Comparison of ENCODE assay signal across 8 mouse cellular contexts in genomic region chr10:107271321-107272130, GRCm38 (mm10). TPM values are rescaled to one million over a fixed set of nuclear protein-coding genes. Genes with fewer than 3 reads are reported as not detected.
A peak's percentile ranks its signal among the peaks of the same experiment; 100 is the strongest.
DNase-seq lines count a peak whose midpoint lies in the region; ATAC-seq and TF ChIP-seq lines count a peak whose summit lies in the region.

Gene Lin7a (plus strand): TSS chr10:107271686.

- peaks cover 4% of the 10 kb centered on the region; the same call in 1 of the 2 replicates for H3K79me2 ChIP-seq in liver, adult 2 months (ENCODE audit: control insufficient read depth, insufficient read depth, low read length)

- H3K9ac ChIP-seq in forebrain, embryonic 16.5 days (replicated peaks; ENCODE audit: low read depth, low read length), result peak within 1 kb of the TSS; percentile 84
- H3K9ac ChIP-seq in kidney, embryonic 14.5 days (ENCODE audit: low read depth, low read length), result peak within 1 kb of the TSS; percentile 58
- H3K9ac ChIP-seq in liver, adult 2 months (ENCODE audit: low read depth, low read length), result peak within 1 kb of the TSS; percentile 95

- no peaks in the 10 kb centered on the region for H3K4me1 ChIP-seq in erythroblast, embryonic 14.5 days (ENCODE audit: control insufficient read depth)
- peaks cover 7% of the 10 kb centered on the region for H3K4me1 ChIP-seq in forebrain, embryonic 16.5 days (replicated peaks; ENCODE audit: control insufficient read depth, insufficient read depth, low read length)
- H3K4me1 ChIP-seq in kidney, embryonic 14.5 days (ENCODE audit: control insufficient read depth, insufficient read depth, low read length), result 0 out of 2 replicates have a peak, but pooled peaks cover 3% of the 10 kb centered on the region
- peaks cover 8% of the 10 kb centered on the region for H3K4me1 ChIP-seq in liver, adult 2 months (ENCODE audit: control insufficient read depth, insufficient read depth, low read length)

- H3K27ac ChIP-seq in forebrain, embryonic 16.5 days (ENCODE audit: low read length), result peak within 1 kb of the TSS; percentile 16; the same call in 1 of the 2 replicates
- no peak within 1 kb of the TSS; the same call in 1 of the 2 replicates for H3K27ac ChIP-seq in kidney, embryonic 14.5 days (ENCODE audit: low read depth, low read length)
- peak within 1 kb of the TSS; percentile 88 for H3K27ac ChIP-seq in liver, adult 2 months (replicated peaks; ENCODE audit: insufficient read depth, low read depth, low read length)

- H3K36me3 ChIP-seq in erythroblast, embryonic 14.5 days (ENCODE audit: control insufficient read depth), result no peaks in the 10 kb centered on the region
- H3K36me3 ChIP-seq in forebrain, embryonic 16.5 days (ENCODE audit: control insufficient read depth, insufficient read depth), result no peaks in the 10 kb centered on the region
- no peaks in the 10 kb centered on the region for H3K36me3 ChIP-seq in kidney, embryonic 14.5 days (ENCODE audit: control insufficient read depth, insufficient read depth, low read length)
- no peaks in the 10 kb centered on the region for H3K36me3 ChIP-seq in liver, adult 2 months (ENCODE audit: control insufficient read depth, insufficient read depth, low read length)

- peak; percentile 12 for DNase-seq in adrenal gland, postnatal 14 days
- DNase-seq in liver, adult 2 months (ENCODE audit: extremely low read depth, low read depth, low spot score), result peak; percentile 45
- DNase-seq in right cerebral cortex, adult 18-20 months, result peak; percentile 49
- no peak for DNase-seq in spleen, postnatal 4 days (ENCODE audit: low spot score in 2 of 2)

- WGBS in forebrain, embryonic 16.5 days, result 1% methylated on average over 36 of the region's 38 CpGs
- 3% methylated on average over 38 of the region's 38 CpGs for WGBS in kidney, embryonic 14.5 days
- WGBS in liver, adult 2 months, result 2% methylated on average over 38 of the region's 38 CpGs

- ATAC-seq in erythroblast, adult 5-6 weeks (replicated peaks; ENCODE audit: low FRiP score, poor library complexity, severe bottlenecking), result no peak
- ATAC-seq in forebrain, embryonic 16.5 days, result peak; percentile 72
- peak; percentile 77 for ATAC-seq in kidney, embryonic 14.5 days (ENCODE audit: low FRiP score, low TSS enrichment)

- H3K4me2 ChIP-seq in forebrain, embryonic 16.5 days (ENCODE audit: low read length), result peak within 1 kb of the TSS; percentile 82
- peak within 1 kb of the TSS; percentile 94 for H3K4me2 ChIP-seq in kidney, embryonic 14.5 days (replicated peaks; ENCODE audit: low read depth, low read length)

- TF ChIP-seq POLR2A in liver, adult 2 months (IDR thresholded peaks at IDR 0.05; ENCODE audit: extremely low read depth, insufficient read depth, low read length), result peak; percentile 55; the same call in 1 of the 2 replicates

- TF ChIP-seq CTCF in liver, adult 2 months (IDR thresholded peaks at IDR 0.05; ENCODE audit: low read depth, low read length), result no peak

- peaks cover 2% of the 10 kb centered on the region; the same call in 1 of the 2 replicates for H3K9me3 ChIP-seq in erythroblast, embryonic 14.5 days (ENCODE audit: control insufficient read depth, low read length)
- H3K9me3 ChIP-seq in forebrain, embryonic 16.5 days (ENCODE audit: control insufficient read depth, low read length), result no peaks in the 10 kb centered on the region
- H3K9me3 ChIP-seq in kidney, embryonic 14.5 days (ENCODE audit: control insufficient read depth, low read length), result no peaks in the 10 kb centered on the region

- peaks cover 23% of the 10 kb centered on the region for H3K27me3 ChIP-seq in erythroblast, embryonic 14.5 days (ENCODE audit: control insufficient read depth)
- H3K27me3 ChIP-seq in forebrain, embryonic 16.5 days (replicated peaks; ENCODE audit: control insufficient read depth, insufficient read depth, low read length), result no peaks in the 10 kb centered on the region
- H3K27me3 ChIP-seq in kidney, embryonic 14.5 days (ENCODE audit: control insufficient read depth, insufficient read depth, low read length), result 0 out of 2 replicates have a peak, but pooled peaks cover 5% of the 10 kb centered on the region
- H3K27me3 ChIP-seq in liver, adult 2 months (ENCODE audit: control insufficient read depth, insufficient read depth, low read length), result no peaks in the 10 kb centered on the region

- peak within 1 kb of the TSS; percentile 54 for H3K4me3 ChIP-seq in erythroblast, embryonic 14.5 days (replicated peaks)
- peak within 1 kb of the TSS; percentile 85 for H3K4me3 ChIP-seq in forebrain, embryonic 16.5 days (replicated peaks; ENCODE audit: low read length)
- H3K4me3 ChIP-seq in kidney, embryonic 14.5 days (ENCODE audit: low read length), result peak within 1 kb of the TSS; percentile 62
- H3K4me3 ChIP-seq in liver, adult 2 months (ENCODE audit: insufficient read depth, low read depth, low read length), result peak within 1 kb of the TSS; percentile 87

RNA-seq across cellular contexts. Expression of gene Lin7a, which starts in this region (rescaled TPM):
- not detected in 2 replicates for polyA plus RNA-seq in erythroblast, embryonic 14.5 days (2012)
- not detected in 2 replicates for total RNA-seq in erythroblast, adult 5-6 weeks (2015; ENCODE audit: low replicate concordance)
- total RNA-seq in erythroblast, adult 5-6 weeks (2017; ENCODE audit: low replicate concordance), result not detected in 2 replicates
- 1.9 and 3.3 TPM in 2 replicates for total RNA-seq in adrenal gland, postnatal 14 days (2021)
- polyA plus RNA-seq in forebrain, embryonic 16.5 days (2015; fragmentation: Nextera tagmentation; extraction: Ambion mirVana), result 12.6 and 18.8 TPM in 2 replicates
- polyA plus RNA-seq in kidney, embryonic 14.5 days (2014; fragmentation: Nextera tagmentation; extraction: Ambion mirVana), result 1.3 and 2.7 TPM in 2 replicates
- 16.1 and 28.2 TPM in 2 replicates for total RNA-seq in liver, adult 2 months (2014; rRNA removed)
- 3.4 and 4.4 TPM in 2 replicates for polyA plus RNA-seq in liver, adult 2 months (2012; rRNA removed)

Comparison
In these comparisons a context has a peak if more than half of its experiments do, and no peak if none do; other contexts are left out.
1. DNase-seq: peak in adrenal gland, postnatal 14 days (single experiment), liver, adult 2 months (single experiment) and right cerebral cortex, adult 18-20 months (single experiment); none in spleen, postnatal 4 days (0 of 2).
2. Peak in every context shown above with its lines, with median percentiles within 50 percentile points of each other: H3K4me3 ChIP-seq and H3K9ac ChIP-seq.